Mouse (Mus musculus): Measurements from ENCODE around the gene Mrpl27. TPM values are rescaled to one million over a fixed set of nuclear protein-coding genes. Genes with fewer than 3 reads are reported as not detected.

The Mrpl27 gene
- total RNA-seq (2021), result 10 to 100 TPM; 60.8 to 66.0 TPM
- long read RNA-seq, experiment 1, transcript Mrpl27-201 (4 exons, 756 nt), result major isoform, 52 of 71 reads
- long read RNA-seq, experiment 1, partial matches to known transcripts, result 2 of 71 reads
- long read RNA-seq, experiment 1, other reads (novel, unspliced or antisense), result 10 of 71 reads
- long read RNA-seq, experiment 2, transcript Mrpl27-201 (4 exons, 756 nt), result major isoform, 60 of 77 reads
- long read RNA-seq, experiment 2, partial matches to known transcripts, result 4 of 77 reads
- long read RNA-seq, experiment 2, other reads (novel, unspliced or antisense), result 8 of 77 reads

- TF ChIP-seq CTCF (conservative IDR thresholded peaks at IDR 0.05), result 0 out of 2 replicates have a peak, but pooled peaks have one; percentile 10
- H3K27ac ChIP-seq, result peak within 1 kb of the TSS; percentile 99
- peak; percentile 77 to 81 for DNase-seq (ENCODE audit: low spot score in 2 of 2)
- peak within 1 kb of the TSS; percentile 95 for H3K4me3 ChIP-seq
Observed at GRCm38 (mm10) chr11:94653663-94654436, at the start of gene Mrpl27, which contains the start of gene Eme1. Gene Mrpl27 (plus strand): TSS chr11:94653767. Gene Eme1 (minus strand): TSS chr11:94653964.

DNA sequence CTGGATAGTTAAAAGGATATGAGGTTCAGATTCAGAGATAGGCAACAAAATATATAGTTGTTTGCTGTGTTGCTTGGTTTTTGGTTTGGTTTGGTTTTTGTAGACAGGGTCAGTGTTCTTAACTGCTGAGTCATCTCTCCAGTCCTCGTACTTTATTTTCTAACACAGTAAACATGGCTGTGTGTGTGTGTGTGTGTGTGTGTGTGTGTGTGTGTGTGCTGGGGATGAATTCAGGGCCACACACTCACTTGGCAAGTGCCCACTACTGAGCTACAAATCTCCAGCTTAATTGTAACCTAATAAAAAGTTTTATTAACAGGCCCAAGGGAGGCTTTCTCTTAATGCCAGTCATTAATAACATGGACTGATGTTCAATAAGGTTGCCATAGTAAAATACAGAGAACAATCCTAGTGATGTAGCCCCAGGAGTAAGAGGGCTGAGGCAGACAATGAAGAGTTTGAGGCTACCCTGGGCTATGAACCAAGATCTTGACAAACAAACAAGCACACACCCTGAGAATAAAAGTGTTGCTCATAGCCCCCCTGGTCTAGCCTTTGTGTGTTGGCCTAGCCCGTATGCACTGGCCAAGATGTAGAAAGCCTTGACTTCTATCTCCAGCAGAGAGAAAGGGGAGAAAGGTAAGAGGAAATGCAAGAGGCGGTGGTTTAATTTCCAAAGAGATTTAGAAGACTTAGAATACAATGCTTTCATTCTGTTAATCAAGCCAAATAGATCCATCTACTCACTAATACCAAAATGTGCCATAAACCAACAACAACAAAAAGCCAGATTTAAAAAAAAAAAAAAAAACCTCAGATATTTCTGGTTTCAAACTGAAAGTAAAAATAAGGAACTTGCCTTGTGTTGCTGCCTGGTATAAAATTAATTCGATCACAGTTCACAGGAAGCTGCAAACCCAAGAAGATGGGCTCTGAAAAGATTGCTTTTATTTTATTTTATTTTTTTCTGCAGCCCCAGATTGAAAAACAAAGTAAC is 42.5 kb upstream of the Mrpl27 start:
- no peak for DNase-seq (ENCODE audit: low spot score in 2 of 2)
- no peak for TF ChIP-seq CTCF (conservative IDR thresholded peaks at IDR 0.05)
- Histone ChIP-seq H3K27ac (0 out of 2 replicates have a peak overlapping the region, but pooled peaks have one; percentile 29), H3K4me3 (no peak overlapping the region)

- TF ChIP-seq CTCF (conservative IDR thresholded peaks at IDR 0.05), result no peak
- no peak for DNase-seq (ENCODE audit: low spot score in 2 of 2)
- H3K4me3 ChIP-seq, result no peak overlapping the region
- H3K27ac ChIP-seq, result no peak overlapping the region
Observed at GRCm38 (mm10) chr11:94614603-94615002, 39.0 kb upstream of the Mrpl27 start.

DNA sequence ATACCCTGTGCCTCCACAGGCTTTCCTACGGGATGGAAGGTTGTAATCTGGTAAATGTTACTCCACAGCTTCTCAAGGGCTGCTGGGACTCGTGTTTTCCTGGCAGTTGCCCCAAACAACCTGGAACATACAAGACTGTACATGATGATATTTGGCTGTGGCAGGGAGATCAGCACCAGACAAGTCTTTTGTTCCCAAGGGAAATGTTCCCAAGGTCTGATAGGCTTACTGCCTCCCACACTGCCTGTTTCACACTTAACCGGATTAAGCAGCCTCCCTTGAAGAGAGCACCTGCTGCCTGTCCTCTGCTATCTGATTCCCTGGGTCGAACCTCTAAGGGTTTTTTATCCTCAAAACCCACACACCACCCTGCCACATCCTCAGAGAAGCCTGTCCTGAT is 38.1 kb upstream of the Mrpl27 start:
- Histone ChIP-seq H3K4me3 (no peak overlapping the region), H3K27ac (no peak overlapping the region)
- DNase-seq (ENCODE audit: low spot score in 2 of 2), result no peak
- no peak for TF ChIP-seq CTCF (conservative IDR thresholded peaks at IDR 0.05)

DNA sequence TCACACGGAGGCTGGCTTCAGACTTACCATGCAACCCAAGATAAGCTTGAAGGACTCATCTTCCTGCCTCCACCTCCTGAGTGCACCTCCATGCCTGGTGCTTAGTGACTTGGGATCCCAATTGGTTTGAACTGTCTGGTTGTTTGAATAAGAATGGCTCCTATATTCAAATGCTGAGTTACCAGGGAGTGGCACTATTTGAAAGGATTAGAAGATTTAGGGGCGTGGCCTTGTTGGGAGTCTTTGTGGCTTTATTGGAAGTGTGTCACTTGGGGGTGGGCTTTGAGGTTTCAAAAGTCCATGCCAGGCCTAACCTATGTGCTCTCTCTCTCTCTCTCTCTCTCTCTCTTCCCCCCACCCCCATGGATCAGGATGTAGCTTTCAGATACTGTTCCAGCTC is 35.9 kb upstream of the Mrpl27 start:
- no peak for TF ChIP-seq CTCF (conservative IDR thresholded peaks at IDR 0.05)
- DNase-seq (ENCODE audit: low spot score in 2 of 2), result no peak
- Histone ChIP-seq H3K27ac (no peak overlapping the region), H3K4me3 (no peak overlapping the region)

DNA sequence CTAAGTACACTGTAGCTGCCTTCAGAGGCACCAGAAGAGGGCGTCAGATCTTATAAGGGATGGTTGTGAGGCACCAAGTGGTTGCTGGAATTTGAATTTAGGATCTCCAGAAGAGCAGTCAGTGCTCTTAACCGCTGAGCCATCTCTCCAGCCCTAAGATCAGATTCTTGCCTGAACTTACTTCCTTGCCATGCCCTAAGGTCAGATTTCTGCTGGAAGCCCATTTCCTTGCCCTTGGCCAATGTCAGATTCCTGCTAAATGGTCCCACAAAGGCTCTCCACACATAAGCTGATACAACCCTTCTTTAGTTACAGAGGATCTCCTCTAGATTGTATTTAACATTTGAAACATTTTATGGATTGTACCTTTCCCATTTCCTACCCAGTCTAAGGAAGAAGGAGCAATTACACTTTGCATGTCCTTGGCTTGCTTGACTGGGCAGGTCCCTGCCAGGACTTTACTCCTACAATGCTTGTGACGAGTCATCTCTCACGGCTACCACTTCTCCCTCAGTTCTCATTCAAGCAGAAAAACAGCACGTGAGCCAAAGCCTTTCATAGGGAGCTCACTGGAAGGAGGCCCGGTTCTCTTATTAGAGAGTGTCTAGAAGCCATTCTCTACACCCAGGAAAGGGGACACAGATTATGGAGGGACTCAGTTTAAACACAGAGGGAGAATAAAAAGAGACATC is 32.7 kb upstream of the Mrpl27 start:
- H3K4me3 ChIP-seq, result no peak overlapping the region
- no peak for TF ChIP-seq CTCF (conservative IDR thresholded peaks at IDR 0.05)

DNA sequence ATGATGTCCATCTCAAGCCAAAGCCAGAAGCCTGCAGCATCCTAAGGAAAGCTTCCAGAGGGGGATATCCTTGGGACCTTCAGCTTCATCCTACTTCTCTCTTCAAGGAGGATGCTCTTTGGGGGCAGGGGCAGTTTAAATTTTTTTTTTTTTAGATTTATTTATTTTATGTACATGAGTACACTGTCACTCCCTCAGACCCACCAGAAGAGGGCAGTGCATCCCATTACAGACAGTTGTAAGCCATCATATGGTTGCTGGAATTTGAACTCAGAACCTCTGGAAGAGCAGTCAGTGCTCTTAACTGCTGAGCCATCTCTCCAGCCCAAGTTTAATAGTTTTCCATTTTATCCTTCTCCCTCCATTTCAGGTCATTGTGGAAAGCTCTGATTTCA is 32.1 kb upstream of the Mrpl27 start:
- Histone ChIP-seq H3K4me3 (no peak overlapping the region), H3K27ac (no peak overlapping the region)
- no peak for DNase-seq (ENCODE audit: low spot score in 2 of 2)
- TF ChIP-seq CTCF (conservative IDR thresholded peaks at IDR 0.05), result peak; percentile 59

More for the DNA sequence above, 32.7 kb upstream of the Mrpl27 start:
- no peak for DNase-seq (ENCODE audit: low spot score in 2 of 2)
- no peak overlapping the region for H3K27ac ChIP-seq

GRCm38 (mm10) chr11:94622162-94622561 is 31.4 kb upstream of the Mrpl27 start:
- Histone ChIP-seq H3K27ac (no peak overlapping the region), H3K4me3 (no peak overlapping the region)
- DNase-seq (ENCODE audit: low spot score in 2 of 2), result no peak
- no peak for TF ChIP-seq CTCF (conservative IDR thresholded peaks at IDR 0.05)

- peak; percentile 93 to 96 for DNase-seq (ENCODE audit: low spot score in 2 of 2)
- H3K27ac ChIP-seq, result peak within 1 kb of the TSS; percentile 91
- peak within 1 kb of the TSS; percentile 99 for H3K4me3 ChIP-seq
- TF ChIP-seq CTCF (conservative IDR thresholded peaks at IDR 0.05), result peak; percentile 99
Observed at GRCm38 (mm10) chr11:94629199-94629883, 24.2 kb upstream of the Mrpl27 start, which contains the start of gene Lrrc59. Gene Lrrc59 (plus strand): TSS chr11:94629767.

GRCm38 (mm10) chr11:94629884-94630198 is 23.7 kb upstream of the Mrpl27 start:
- H3K4me3 ChIP-seq, result peak overlapping the region; percentile 99
- TF ChIP-seq CTCF (conservative IDR thresholded peaks at IDR 0.05), result no peak
- peak overlapping the region; percentile 91 for H3K27ac ChIP-seq
- no peak for DNase-seq (ENCODE audit: low spot score in 2 of 2)

DNA sequence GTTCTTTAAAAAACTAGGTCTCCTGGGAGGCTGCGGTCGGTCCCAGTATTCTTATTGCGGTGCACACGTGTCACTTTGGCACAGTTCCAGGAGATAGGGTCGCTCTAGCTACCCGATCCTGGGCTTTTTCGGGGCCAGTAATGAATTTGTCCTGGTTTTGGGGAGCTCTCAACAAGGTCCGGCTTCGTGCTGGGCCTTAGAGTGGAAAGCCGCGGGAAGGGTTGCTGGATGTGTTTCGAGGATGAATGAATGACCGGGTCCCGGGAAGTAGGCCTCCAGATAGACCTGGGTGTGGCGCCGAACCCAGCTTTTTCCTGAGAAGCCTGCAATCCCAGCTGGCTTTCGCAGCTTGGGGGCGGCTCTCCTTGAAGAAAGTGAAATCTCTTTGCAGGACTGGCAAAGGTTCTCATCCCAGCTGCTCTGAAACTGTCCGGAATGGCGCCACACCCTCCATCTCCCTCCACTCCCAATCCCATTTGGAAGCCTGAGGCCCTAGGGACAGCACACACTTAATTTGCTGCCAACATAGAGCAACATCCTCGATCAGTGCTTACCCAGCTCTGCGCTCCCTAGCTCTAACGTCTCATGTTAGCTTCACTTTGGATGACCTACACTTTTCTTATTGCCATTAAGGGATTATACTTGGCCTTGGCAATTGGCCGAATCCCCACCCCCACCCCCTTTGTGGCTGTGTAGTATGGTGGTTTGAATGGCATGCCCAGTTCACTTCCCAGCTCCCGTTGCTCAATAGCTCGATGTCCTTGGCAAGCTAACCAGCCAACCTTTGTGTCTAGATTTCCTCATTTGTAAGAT is 23.2 kb upstream of the Mrpl27 start:
- TF ChIP-seq CTCF (conservative IDR thresholded peaks at IDR 0.05), result no peak
- peak overlapping the region; percentile 91 for H3K27ac ChIP-seq
- peak overlapping the region; percentile 99 for H3K4me3 ChIP-seq
- no peak for DNase-seq (ENCODE audit: low spot score in 2 of 2)

Data from layer of hippocampus, adult 2 months (tissue).